Mouse (Mus musculus) E14TG2a.4 (cell line): Measurements from ENCODE around the gene Rab44.

Experiments
- H3K27me3 ChIP-seq: 2 replicates; pipeline ENCODE4 v1.6.1; 2014; ENCODE audit warnings: low read length, control low read depth; ENCODE audit not compliant: insufficient read depth
- H3K36me3 ChIP-seq: 2 replicates; pipeline ENCODE4 v1.6.1; 2014; ENCODE audit warnings: low read length, control low read depth; ENCODE audit not compliant: insufficient read depth
- H3K4me1 ChIP-seq: replicated peaks from 2 replicates; pipeline ENCODE4 v1.6.1; 2014; ENCODE audit warnings: low read depth, low read length, control low read depth
- H3K4me3 ChIP-seq: replicated peaks from 2 replicates; pipeline ENCODE4 v1.5.1; 2014; ENCODE audit warnings: mild to moderate bottlenecking, low read length
- H3K9me3 ChIP-seq: 2 replicates; pipeline ENCODE4 v1.6.1; 2014; ENCODE audit warnings: low read length, control low read depth
- CTCF ChIP-seq: conservative IDR thresholded peaks from 2 replicates; pipeline ENCODE4 v1.5.1; 2014; ENCODE audit warnings: low read length
- NANOG ChIP-seq: IDR thresholded peaks from 2 replicates; pipeline ENCODE4 v1.6.1; 2014; ENCODE audit warnings: borderline replicate concordance, low read length, mixed read lengths
- POU5F1 ChIP-seq: IDR thresholded peaks from 2 replicates; pipeline ENCODE4 v1.6.1; 2014; ENCODE audit warnings: low read length, borderline replicate concordance

The Rab44 gene

DNA sequence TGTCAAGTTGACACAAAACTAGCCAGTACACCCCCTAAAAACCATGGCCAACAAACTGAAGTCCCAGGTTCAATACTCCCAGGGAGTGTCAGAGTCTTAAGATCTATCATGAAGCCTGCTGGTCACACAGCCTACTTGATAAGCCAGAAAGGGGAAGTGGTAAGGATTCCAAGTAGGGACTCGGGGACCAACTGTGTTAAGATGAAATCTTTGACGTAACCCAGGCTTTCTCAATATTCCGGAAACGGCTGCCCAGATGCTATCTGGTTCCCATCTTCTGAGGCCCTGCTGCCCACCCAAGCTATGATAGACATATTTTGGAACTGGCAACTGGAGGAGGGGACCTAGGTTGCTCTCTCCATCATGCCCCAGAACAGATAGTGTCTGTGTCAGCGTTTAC lies 2.6 kb upstream of the Rab44 start:
- no peaks in the 10 kb centered on the region for H3K27me3 ChIP-seq
- H3K36me3 ChIP-seq = no peaks in the 10 kb centered on the region
- no peaks in the 10 kb centered on the region for H3K9me3 ChIP-seq
- peaks cover 9% of the 10 kb centered on the region for H3K4me1 ChIP-seq
- no peak overlapping the region for H3K4me3 ChIP-seq
- no peak for TF ChIP-seq CTCF
- TF ChIP-seq POU5F1 = no peak
- no peak for TF ChIP-seq NANOG

DNA sequence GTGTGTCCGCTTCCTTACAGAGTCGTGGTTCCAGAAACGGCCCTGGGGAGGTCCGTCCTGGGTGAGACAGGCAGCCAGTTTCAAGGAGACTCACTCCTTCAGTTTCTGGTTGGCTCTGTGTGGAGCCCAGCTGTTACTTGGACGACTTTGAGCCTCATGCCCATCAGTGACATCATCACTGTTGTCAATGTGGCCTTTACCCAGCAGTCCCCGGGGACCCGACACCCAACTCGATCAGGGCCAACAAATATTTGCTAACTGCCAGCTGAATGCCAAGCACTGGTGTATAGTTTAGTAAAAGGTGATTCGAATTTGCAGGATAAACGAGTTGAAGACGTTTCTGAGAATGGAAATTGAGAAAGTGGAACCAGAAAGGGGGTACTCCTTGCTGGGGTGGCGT lies 2.1 kb downstream of the Rab44 start:
- Histone ChIP-seq H3K27me3 (no peaks in the 10 kb centered on the region), H3K36me3 (no peaks in the 10 kb centered on the region), H3K9me3 (no peaks in the 10 kb centered on the region), H3K4me3 (no peak overlapping the region), H3K4me1 (peaks cover 25% of the 10 kb centered on the region)
- TF ChIP-seq NANOG (no peak), POU5F1 (no peak), CTCF (no peak)

DNA sequence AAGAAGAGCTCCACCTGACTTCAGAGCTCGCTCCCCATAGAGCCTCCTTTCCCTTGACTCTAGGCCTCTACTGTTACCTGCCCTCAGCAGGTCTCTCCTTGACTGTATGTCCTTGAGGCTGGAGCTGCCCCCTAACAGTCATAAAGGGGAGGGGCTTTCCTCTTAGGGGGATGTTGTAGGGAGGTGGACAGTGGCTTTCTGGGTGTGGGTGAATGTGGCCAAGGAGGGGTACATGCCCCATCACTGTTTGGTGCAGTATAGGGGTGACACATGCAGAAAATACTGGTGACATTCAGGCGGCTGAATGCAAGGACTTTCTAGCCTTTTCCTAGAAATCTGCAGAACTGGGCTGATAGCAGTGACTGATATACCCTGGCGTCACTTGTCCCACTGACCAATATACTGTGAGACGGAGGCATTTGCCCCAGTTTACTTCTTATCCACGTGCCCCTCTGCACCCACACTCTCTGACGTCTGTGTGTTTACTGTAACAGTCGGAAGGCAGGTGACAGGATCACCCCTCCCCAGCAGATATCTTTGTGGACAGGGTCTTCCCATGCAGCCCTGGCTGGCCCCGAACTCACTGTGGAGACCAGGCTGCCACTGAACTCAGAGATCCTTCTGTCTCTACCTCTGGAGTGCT lies 3.2 kb downstream of the Rab44 start:
- peaks cover 26% of the 10 kb centered on the region for H3K4me1 ChIP-seq
- no peaks in the 10 kb centered on the region for H3K27me3 ChIP-seq
- H3K9me3 ChIP-seq = no peaks in the 10 kb centered on the region
- no peak for TF ChIP-seq POU5F1
- TF ChIP-seq CTCF = no peak
- no peak for TF ChIP-seq NANOG
- no peak overlapping the region for H3K4me3 ChIP-seq
- no peaks in the 10 kb centered on the region for H3K36me3 ChIP-seq

- no peaks in the 10 kb centered on the region for H3K27me3 ChIP-seq
- no peaks in the 10 kb centered on the region for H3K9me3 ChIP-seq
- peaks cover 26% of the 10 kb centered on the region for H3K4me1 ChIP-seq
- no peak for TF ChIP-seq POU5F1
- TF ChIP-seq NANOG = no peak
- TF ChIP-seq CTCF = no peak
- no peaks in the 10 kb centered on the region for H3K36me3 ChIP-seq
- H3K4me3 ChIP-seq = no peak overlapping the region
Measured at GRCm38 (mm10) chr17:29118057-29118456, 4.1 kb downstream of the Rab44 start.

GRCm38 (mm10) chr17:29120666-29121065 lies 6.7 kb downstream of the Rab44 start:
- Histone ChIP-seq H3K9me3 (no peaks in the 10 kb centered on the region), H3K27me3 (peaks cover 3% of the 10 kb centered on the region; the same call in 1 of the 2 replicates), H3K4me3 (0 out of 2 replicates have a peak overlapping the region, but pooled peaks have one; percentile 32), H3K4me1 (peaks cover 29% of the 10 kb centered on the region), H3K36me3 (no peaks in the 10 kb centered on the region)
- no peak for TF ChIP-seq CTCF
- no peak for TF ChIP-seq NANOG
- TF ChIP-seq POU5F1 = no peak

DNA sequence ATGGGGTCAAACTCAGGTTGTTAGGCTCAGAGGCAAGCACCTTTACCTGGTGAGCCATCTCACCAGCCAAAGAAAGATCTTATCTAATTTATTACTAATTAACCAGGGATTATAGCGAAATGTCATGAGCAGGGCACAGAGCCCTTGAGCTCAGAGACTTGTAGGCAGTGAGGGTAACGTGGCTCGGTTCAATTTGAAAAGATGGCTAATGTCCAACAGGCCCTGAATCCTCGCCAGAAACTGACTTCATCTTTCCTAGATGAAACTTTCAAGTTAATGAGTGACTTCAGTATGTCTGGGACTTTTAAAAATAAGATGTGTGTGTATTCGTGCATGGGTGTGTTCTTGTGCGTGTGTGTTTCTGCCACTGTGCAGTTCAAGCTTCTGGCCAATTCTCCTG lies 8.9 kb downstream of the Rab44 start:
- Histone ChIP-seq H3K9me3 (no peaks in the 10 kb centered on the region), H3K36me3 (no peaks in the 10 kb centered on the region), H3K27me3 (peaks cover 3% of the 10 kb centered on the region; the same call in 1 of the 2 replicates), H3K4me1 (peaks cover 21% of the 10 kb centered on the region), H3K4me3 (no peak overlapping the region)
- no peak for TF ChIP-seq POU5F1
- TF ChIP-seq NANOG = no peak
- no peak for TF ChIP-seq CTCF

- Histone ChIP-seq H3K4me3 (no peak overlapping the region), H3K36me3 (no peaks in the 10 kb centered on the region), H3K27me3 (peaks cover 3% of the 10 kb centered on the region; the same call in 1 of the 2 replicates), H3K9me3 (no peaks in the 10 kb centered on the region), H3K4me1 (peaks cover 21% of the 10 kb centered on the region)
- no peak for TF ChIP-seq CTCF
Measured at GRCm38 (mm10) chr17:29123578-29124174, 9.7 kb downstream of the Rab44 start.

- no peak for TF ChIP-seq POU5F1
- TF ChIP-seq CTCF = no peak
- TF ChIP-seq NANOG = no peak
- peaks cover 13% of the 10 kb centered on the region for H3K4me1 ChIP-seq
Measured at GRCm38 (mm10) chr17:29126561-29126960, 12.6 kb downstream of the Rab44 start.

More at GRCm38 (mm10) chr17:29126561-29126960, 12.6 kb downstream of the Rab44 start:
- H3K4me3 ChIP-seq = no peak overlapping the region
- H3K36me3 ChIP-seq = no peaks in the 10 kb centered on the region
- H3K9me3 ChIP-seq = no peaks in the 10 kb centered on the region
- H3K27me3 ChIP-seq = peaks cover 16% of the 10 kb centered on the region
